Mouse (Mus musculus): ENCODE results near the gene Pradc1. TPM values are rescaled to one million over a fixed set of nuclear protein-coding genes. Genes with fewer than 3 reads are reported as not detected.
A peak's percentile ranks its signal among the peaks of the same experiment; 100 is the strongest.
"Not testable (repeated sequence)": the region's sequence is repeated elsewhere in the genome, so short reads cannot be mapped to it uniquely, and the experiment has no call there.

Gene Pradc1
- polyA plus RNA-seq, 1 experiment from 2014 or later = 23.7 TPM

- H3K4me1 ChIP-seq (replicated peaks; ENCODE audit: control insufficient read depth, insufficient read depth, low read length) = no peaks in the 10 kb centered on the region
- H3K4me2 ChIP-seq (replicated peaks; ENCODE audit: low read depth) = no peak overlapping the region
- peak; percentile 62 for TF ChIP-seq CTCF (IDR thresholded peaks at IDR 0.05; ENCODE audit: low read depth)
- no peak overlapping the region for H3K9ac ChIP-seq (ENCODE audit: low read depth, low read length)
- no peak for ATAC-seq
- no peak overlapping the region for H3K4me3 ChIP-seq (ENCODE audit: low read depth, low read length)
- H3K27me3 ChIP-seq (replicated peaks; ENCODE audit: control insufficient read depth, insufficient read depth, low read length) = no peaks in the 10 kb centered on the region
- no peak overlapping the region for H3K27ac ChIP-seq (ENCODE audit: low read depth, low read length)
- H3K36me3 ChIP-seq (ENCODE audit: control insufficient read depth, insufficient read depth) = peaks cover 87% of the 10 kb centered on the region
- no peaks in the 10 kb centered on the region for H3K9me3 ChIP-seq (ENCODE audit: control insufficient read depth)
Observed at GRCm38 (mm10) chr6:85465381-85465780, 13.6 kb upstream of the Pradc1 start.

GRCm38 (mm10) chr6:85459621-85460020 lies 7.9 kb upstream of the Pradc1 start:
- no peak overlapping the region for H3K9ac ChIP-seq (ENCODE audit: low read depth, low read length)
- no peak overlapping the region for H3K4me2 ChIP-seq (replicated peaks; ENCODE audit: low read depth)
- ATAC-seq = no peak
- H3K36me3 ChIP-seq (ENCODE audit: control insufficient read depth, insufficient read depth) = peaks cover 46% of the 10 kb centered on the region
- no peaks in the 10 kb centered on the region for H3K27me3 ChIP-seq (replicated peaks; ENCODE audit: control insufficient read depth, insufficient read depth, low read length)
- no peak for TF ChIP-seq CTCF (IDR thresholded peaks at IDR 0.05; ENCODE audit: low read depth)
- H3K9me3 ChIP-seq (ENCODE audit: control insufficient read depth) = no peaks in the 10 kb centered on the region
- no peak overlapping the region for H3K27ac ChIP-seq (ENCODE audit: low read depth, low read length)
- WGBS = 88% methylated on average over 2 of the region's 2 CpGs
- no peaks in the 10 kb centered on the region for H3K4me1 ChIP-seq (replicated peaks; ENCODE audit: control insufficient read depth, insufficient read depth, low read length)
- H3K4me3 ChIP-seq (ENCODE audit: low read depth, low read length) = no peak overlapping the region

- Histone ChIP-seq H3K27me3 (replicated peaks; ENCODE audit: control insufficient read depth, insufficient read depth, low read length) (no peaks in the 10 kb centered on the region), H3K9ac (ENCODE audit: low read depth, low read length) (peak overlapping the region; percentile 76), H3K27ac (ENCODE audit: low read depth, low read length) (peak overlapping the region; percentile 86; the same call in 1 of the 2 replicates), H3K9me3 (ENCODE audit: control insufficient read depth) (no peaks in the 10 kb centered on the region), H3K4me1 (replicated peaks; ENCODE audit: control insufficient read depth, insufficient read depth, low read length) (no peaks in the 10 kb centered on the region), H3K4me2 (replicated peaks; ENCODE audit: low read depth) (peak overlapping the region; percentile 99), H3K36me3 (ENCODE audit: control insufficient read depth, insufficient read depth) (no peaks in the 10 kb centered on the region; the same call in 1 of the 2 replicates), H3K4me3 (ENCODE audit: low read depth, low read length) (peak overlapping the region; percentile 81)
- ATAC-seq = no peak
- TF ChIP-seq CTCF (IDR thresholded peaks at IDR 0.05; ENCODE audit: low read depth) = peak; percentile 13; the same call in 1 of the 2 replicates
- WGBS = 6% methylated on average over 7 of the region's 7 CpGs
Observed at GRCm38 (mm10) chr6:85452816-85453215, 1.0 kb upstream of the Pradc1 start.

GRCm38 (mm10) chr6:85452411-85452665 lies 568 bp upstream of the Pradc1 start:
- 0 out of 2 replicates have a peak, but pooled peaks cover 2% of the 10 kb centered on the region for H3K36me3 ChIP-seq (ENCODE audit: control insufficient read depth, insufficient read depth)
- under 1% methylated on average over 15 of the region's 15 CpGs for WGBS

GRCm38 (mm10) chr6:85450697-85451663 lies 790 bp downstream of the Pradc1 start, which contains the start of gene Cct7:
Gene Cct7 (plus strand): TSS chr6:85451514.
- no peaks in the 10 kb centered on the region for H3K9me3 ChIP-seq (ENCODE audit: control insufficient read depth)
- 1% methylated on average over 93 of the region's 96 CpGs for WGBS

More at GRCm38 (mm10) chr6:85452411-85452665, 568 bp upstream of the Pradc1 start:
- peak overlapping the region; percentile 81 for H3K4me3 ChIP-seq (ENCODE audit: low read depth, low read length)
- H3K4me1 ChIP-seq (replicated peaks; ENCODE audit: control insufficient read depth, insufficient read depth, low read length) = no peaks in the 10 kb centered on the region
- H3K9ac ChIP-seq (ENCODE audit: low read depth, low read length) = peak overlapping the region; percentile 76
- H3K4me2 ChIP-seq (replicated peaks; ENCODE audit: low read depth) = peak overlapping the region; percentile 99
- TF ChIP-seq CTCF (IDR thresholded peaks at IDR 0.05; ENCODE audit: low read depth) = no peak
- H3K27me3 ChIP-seq (replicated peaks; ENCODE audit: control insufficient read depth, insufficient read depth, low read length) = no peaks in the 10 kb centered on the region
- peak overlapping the region; percentile 86 for H3K27ac ChIP-seq (ENCODE audit: low read depth, low read length)
- no peaks in the 10 kb centered on the region for H3K9me3 ChIP-seq (ENCODE audit: control insufficient read depth)
- no peak for ATAC-seq

GRCm38 (mm10) chr6:85450140-85450539 lies 1.6 kb downstream of the Pradc1 start:
- WGBS = 63% methylated on average over 1 of the region's 1 CpGs

More at GRCm38 (mm10) chr6:85450697-85451663, 790 bp downstream of the Pradc1 start, which contains the start of gene Cct7:
- peak within 1 kb of the TSS; percentile 99 for H3K4me2 ChIP-seq (replicated peaks; ENCODE audit: low read depth)
- no peaks in the 10 kb centered on the region for H3K4me1 ChIP-seq (replicated peaks; ENCODE audit: control insufficient read depth, insufficient read depth, low read length)
- peak; percentile 84 for TF ChIP-seq CTCF (IDR thresholded peaks at IDR 0.05; ENCODE audit: low read depth)
- peak within 1 kb of the TSS; percentile 76 for H3K9ac ChIP-seq (ENCODE audit: low read depth, low read length)
- peaks cover 6% of the 10 kb centered on the region; the same call in 1 of the 2 replicates for H3K36me3 ChIP-seq (ENCODE audit: control insufficient read depth, insufficient read depth)
- H3K27me3 ChIP-seq (replicated peaks; ENCODE audit: control insufficient read depth, insufficient read depth, low read length) = no peaks in the 10 kb centered on the region
- peak within 1 kb of the TSS; percentile 81 for H3K4me3 ChIP-seq (ENCODE audit: low read depth, low read length)
- ATAC-seq = peak; percentile 97
- H3K27ac ChIP-seq (ENCODE audit: low read depth, low read length) = peak within 1 kb of the TSS; percentile 86

More at GRCm38 (mm10) chr6:85450140-85450539, 1.6 kb downstream of the Pradc1 start:
- not testable (repeated sequence) for H3K27ac ChIP-seq (ENCODE audit: low read depth, low read length); H3K9ac ChIP-seq (ENCODE audit: low read depth, low read length); H3K9me3 ChIP-seq (ENCODE audit: control insufficient read depth); H3K4me1 ChIP-seq (replicated peaks; ENCODE audit: control insufficient read depth, insufficient read depth, low read length); H3K4me3 ChIP-seq (ENCODE audit: low read depth, low read length); ATAC-seq; H3K27me3 ChIP-seq (replicated peaks; ENCODE audit: control insufficient read depth, insufficient read depth, low read length)
- TF ChIP-seq CTCF (IDR thresholded peaks at IDR 0.05; ENCODE audit: low read depth) = peak; percentile 5; the same call in 1 of the 2 replicates
- Histone ChIP-seq H3K36me3 (ENCODE audit: control insufficient read depth, insufficient read depth) (peaks cover 15% of the 10 kb centered on the region), H3K4me2 (replicated peaks; ENCODE audit: low read depth) (peak overlapping the region; percentile 99)
